Mouse (Mus musculus): ENCODE measurements around the gene Sh2b2. TPM values are rescaled to one million over a fixed set of nuclear protein-coding genes. Genes with fewer than 3 reads are reported as not detected.

The Sh2b2 gene
- polyA plus RNA-seq, 1 experiment from 2014 or later = 4.9 TPM

DNA sequence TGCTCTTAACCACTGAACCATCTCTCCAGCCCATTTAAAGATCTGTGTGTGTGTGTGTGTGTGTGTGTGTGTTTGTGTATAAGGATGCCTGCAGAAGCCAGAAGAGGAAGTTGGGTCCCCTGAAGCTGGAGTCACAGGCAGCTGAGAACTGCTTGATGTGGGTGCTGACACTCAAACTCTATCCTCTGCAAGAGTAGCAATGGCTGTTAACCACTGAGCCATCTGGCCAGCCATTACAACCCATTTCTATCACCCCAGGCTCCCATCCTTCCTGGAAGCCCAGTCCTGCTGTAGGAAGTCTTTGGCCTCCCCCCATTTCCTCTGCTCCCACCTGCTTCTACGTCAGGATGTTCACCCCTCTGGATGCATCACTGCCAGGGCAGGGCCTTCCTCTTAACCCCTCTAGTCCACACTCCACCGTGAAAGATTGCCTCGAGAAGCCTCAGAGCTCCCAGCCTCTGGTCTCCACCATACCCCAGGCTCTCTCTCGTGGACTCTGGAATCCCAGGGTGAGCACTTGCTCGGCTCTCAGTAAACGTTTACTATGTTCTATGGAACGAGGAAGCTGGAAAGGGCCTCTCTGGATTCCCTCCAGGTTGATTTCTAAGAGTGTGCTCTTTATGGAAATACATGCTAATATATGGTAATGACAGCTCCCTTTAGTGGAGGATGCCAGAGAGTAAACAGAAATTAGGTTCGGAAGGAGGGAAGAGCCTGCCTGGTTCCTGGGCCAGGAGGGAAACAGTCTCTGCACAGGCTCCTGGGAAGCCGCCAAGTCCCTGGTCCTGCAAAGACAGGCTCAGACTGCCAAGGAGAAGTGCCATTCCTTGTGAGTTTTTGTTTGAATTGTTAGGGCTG is 72.5 kb downstream of the Sh2b2 start:
- 38% methylated on average over 9 of the region's 9 CpGs for WGBS
- peaks cover 32% of the 10 kb centered on the region for H3K4me1 ChIP-seq
- no peak for ATAC-seq (ENCODE audit: insufficient number of reproducible peaks, low FRiP score, low TSS enrichment, low read depth)
- H3K9me3 ChIP-seq = no peaks in the 10 kb centered on the region
- no peak overlapping the region for H3K4me2 ChIP-seq
- peaks cover 15% of the 10 kb centered on the region for H3K36me3 ChIP-seq
- peak overlapping the region; percentile 27; the same call in 1 of the 2 replicates for H3K27ac ChIP-seq
- H3K27me3 ChIP-seq = no peaks in the 10 kb centered on the region
- H3K4me3 ChIP-seq = no peak overlapping the region
- H3K9ac ChIP-seq = no peak overlapping the region

DNA sequence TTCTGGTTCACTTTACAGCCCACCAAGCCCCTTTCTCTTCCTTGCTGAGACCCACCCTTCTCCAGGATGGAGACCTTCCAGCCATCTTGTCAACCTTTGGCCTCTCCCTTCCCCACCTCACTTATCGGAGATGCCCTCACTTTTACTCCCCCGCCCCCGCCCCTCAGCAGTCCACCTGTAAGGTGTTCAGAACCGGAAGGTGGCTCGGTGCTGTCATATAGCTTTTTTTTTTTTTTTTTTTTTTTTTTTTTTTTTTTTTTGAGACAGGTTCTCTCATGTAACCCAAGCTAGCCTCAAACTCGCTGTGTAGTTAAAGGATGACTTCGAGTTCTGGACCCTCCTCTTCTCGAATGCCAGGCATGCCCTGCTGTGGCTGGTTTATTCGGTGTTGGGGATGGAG is 73.4 kb downstream of the Sh2b2 start:
- 75% methylated on average over 9 of the region's 9 CpGs for WGBS
- no peak overlapping the region for H3K4me2 ChIP-seq
- H3K9ac ChIP-seq = no peak overlapping the region
- no peak overlapping the region for H3K4me3 ChIP-seq
- peaks cover 32% of the 10 kb centered on the region for H3K4me1 ChIP-seq
- H3K36me3 ChIP-seq = peaks cover 7% of the 10 kb centered on the region
- no peaks in the 10 kb centered on the region for H3K27me3 ChIP-seq
- no peaks in the 10 kb centered on the region for H3K9me3 ChIP-seq
- H3K27ac ChIP-seq = no peak overlapping the region
- ATAC-seq (ENCODE audit: insufficient number of reproducible peaks, low FRiP score, low TSS enrichment, low read depth) = no peak

GRCm38 (mm10) chr5:136171363-136172341 is 74.7 kb downstream of the Sh2b2 start:
- H3K4me2 ChIP-seq = peak overlapping the region; percentile 90
- no peak for ATAC-seq (ENCODE audit: insufficient number of reproducible peaks, low FRiP score, low TSS enrichment, low read depth)
- no peaks in the 10 kb centered on the region for H3K27me3 ChIP-seq
- H3K4me3 ChIP-seq = peak overlapping the region; percentile 53
- H3K9me3 ChIP-seq = no peaks in the 10 kb centered on the region
- peaks cover 32% of the 10 kb centered on the region for H3K4me1 ChIP-seq
- H3K27ac ChIP-seq = peak overlapping the region; percentile 68
- no peak overlapping the region for H3K9ac ChIP-seq
- no peaks in the 10 kb centered on the region for H3K36me3 ChIP-seq
- 27% methylated on average over 17 of the region's 17 CpGs for WGBS

DNA sequence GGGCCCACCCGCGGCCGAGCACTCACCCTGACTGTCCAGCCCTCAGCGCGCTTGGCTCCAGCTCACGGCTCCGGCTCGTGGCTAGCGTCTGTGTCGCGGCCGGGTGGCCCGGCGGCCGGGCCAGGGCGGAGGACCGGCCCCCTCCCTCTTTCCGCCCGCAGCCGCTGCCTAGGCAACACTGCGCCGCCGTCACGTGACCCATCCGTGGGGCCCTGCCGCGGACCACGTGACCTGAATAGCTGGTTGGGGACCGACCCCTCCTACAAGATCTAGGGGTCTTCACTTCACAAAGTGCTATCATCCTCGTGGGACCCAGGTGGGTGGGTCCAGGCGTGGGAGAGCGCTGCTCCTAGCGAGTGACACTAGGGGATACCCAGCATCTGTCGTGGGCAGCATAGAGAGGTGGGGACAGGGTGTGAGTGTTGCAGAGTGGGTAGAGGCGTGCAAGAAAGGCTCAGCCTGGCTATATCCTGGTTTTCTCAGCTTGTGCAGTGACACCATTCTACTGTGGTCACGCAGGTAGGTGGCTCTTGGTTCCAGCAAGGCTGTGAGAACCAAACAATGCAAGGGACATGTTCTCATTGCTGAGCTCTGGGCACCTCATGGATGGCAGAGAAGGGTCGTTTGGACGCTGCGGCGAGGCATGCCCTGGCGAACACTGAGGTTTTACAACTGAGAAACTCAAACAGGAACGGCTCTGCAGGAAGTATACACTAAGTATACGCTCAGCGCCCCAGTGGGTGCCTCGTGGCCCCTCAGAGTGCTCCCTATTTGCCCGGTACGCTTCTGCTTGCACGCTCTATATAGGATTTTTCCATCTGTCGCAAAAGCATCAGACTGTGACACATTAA is 75.6 kb downstream of the Sh2b2 start, which contains the start of gene Orai2:
Gene Orai2, minus strand, starts transcription at position 202 of the 851 bp plus-strand sequence.
- no peaks in the 10 kb centered on the region for H3K36me3 ChIP-seq
- peak within 1 kb of the TSS; percentile 90 for H3K4me2 ChIP-seq
- H3K4me3 ChIP-seq = peak within 1 kb of the TSS; percentile 53
- ATAC-seq (ENCODE audit: insufficient number of reproducible peaks, low FRiP score, low TSS enrichment, low read depth) = peak; percentile 64
- no peaks in the 10 kb centered on the region for H3K27me3 ChIP-seq
- H3K27ac ChIP-seq = peak within 1 kb of the TSS; percentile 68
- 2% methylated on average over 47 of the region's 49 CpGs for WGBS
- peaks cover 32% of the 10 kb centered on the region for H3K4me1 ChIP-seq
- no peaks in the 10 kb centered on the region for H3K9me3 ChIP-seq
- peak within 1 kb of the TSS; percentile 35 for H3K9ac ChIP-seq

- H3K27ac ChIP-seq = peak overlapping the region; percentile 68; the same call in 1 of the 2 replicates
- 12% methylated on average over 15 of the region's 15 CpGs for WGBS
- no peaks in the 10 kb centered on the region for H3K9me3 ChIP-seq
- H3K9ac ChIP-seq = peak overlapping the region; percentile 35
- ATAC-seq (ENCODE audit: insufficient number of reproducible peaks, low FRiP score, low TSS enrichment, low read depth) = peak; percentile 30; the same call in 1 of the 2 replicates
- H3K4me3 ChIP-seq = peak overlapping the region; percentile 53
- H3K4me2 ChIP-seq = peak overlapping the region; percentile 90
- peaks cover 32% of the 10 kb centered on the region for H3K4me1 ChIP-seq
- H3K36me3 ChIP-seq = no peaks in the 10 kb centered on the region
- H3K27me3 ChIP-seq = no peaks in the 10 kb centered on the region
Measured at GRCm38 (mm10) chr5:136169626-136170511, 76.5 kb downstream of the Sh2b2 start.

Other genes starting within 250 kb of the Sh2b2 start
- gene Upk3b, start 208.1 kb downstream of the Sh2b2 start, polyA plus RNA-seq (2015; fragmentation: Nextera tagmentation; extraction: Ambion mirVana) = 9.1 and 10.9 TPM in 2 replicates
- gene Upk3bl, start 192.1 kb downstream of the Sh2b2 start, polyA plus RNA-seq (2015; fragmentation: Nextera tagmentation; extraction: Ambion mirVana) = 58.9 and 59.3 TPM in 2 replicates
- gene Rasa4, start 162.6 kb downstream of the Sh2b2 start, polyA plus RNA-seq (2015; fragmentation: Nextera tagmentation; extraction: Ambion mirVana) = 12.1 and 13.6 TPM in 2 replicates
- 195 and 204 TPM in 2 replicates for gene Polr2j, start 129.9 kb downstream of the Sh2b2 start, polyA plus RNA-seq (2015; fragmentation: Nextera tagmentation; extraction: Ambion mirVana)
- 31.5 and 32.3 TPM in 2 replicates for gene Lrwd1, start 110.5 kb downstream of the Sh2b2 start, polyA plus RNA-seq (2015; fragmentation: Nextera tagmentation; extraction: Ambion mirVana)
- 19.8 and 20.7 TPM in 2 replicates for gene Alkbh4, start 110.4 kb downstream of the Sh2b2 start, polyA plus RNA-seq (2015; fragmentation: Nextera tagmentation; extraction: Ambion mirVana)
- 8.3 and 10.3 TPM in 2 replicates for gene Orai2, start 75.8 kb downstream of the Sh2b2 start, polyA plus RNA-seq (2015; fragmentation: Nextera tagmentation; extraction: Ambion mirVana)
- gene Prkrip1, start 47.6 kb downstream of the Sh2b2 start, polyA plus RNA-seq (2015; fragmentation: Nextera tagmentation; extraction: Ambion mirVana) = 45.2 and 51.0 TPM in 2 replicates